Mouse (Mus musculus): ENCODE measurements at regions not wholly inside any gene's neighbourhood (a gene's known extent, or its start where the extent isn't known, plus 50 kb on each side); places are given as distances from the start of the nearest gene placed in this dataset.

- no peak for TF ChIP-seq CTCF (conservative IDR thresholded peaks at IDR 0.05; ENCODE audit: low read length)
- no peak for TF ChIP-seq POU5F1 (IDR thresholded peaks at IDR 0.05; ENCODE audit: borderline replicate concordance, low read length)
- TF ChIP-seq NANOG (IDR thresholded peaks at IDR 0.05; ENCODE audit: borderline replicate concordance, low read length), result no peak
Observed at GRCm38 (mm10) chr4:26888514-26888913, 541.8 kb upstream of the Manea start.

Measured in E14TG2a.4 (cell line).